Mouse (Mus musculus) kidney, adult 2 months (tissue): ENCODE measurements around the gene Ifnar2. TPM values are rescaled to one million over a fixed set of nuclear protein-coding genes. Genes with fewer than 3 reads are reported as not detected.
A peak's percentile ranks its signal among the peaks of the same experiment; 100 is the strongest.

ENCODE experiments used
- DNase-seq: peaks from one replicate; pipeline ENCODE4 v3.0.0; 2021
- H3K27ac ChIP-seq: fragments of 200-500 bp; 2 replicates; pipeline ENCODE4 v1.5.1; 2012; ENCODE audit warnings: low read depth, low read length, control low read depth, inconsistent platforms; ENCODE audit not compliant: insufficient read depth
- H3K27me3 ChIP-seq: fragments of 200-500 bp; replicated peaks from 2 replicates; pipeline ENCODE4 v1.6.1; 2012; ENCODE audit warnings: mild to moderate bottlenecking, moderate library complexity, low read length, inconsistent platforms; ENCODE audit not compliant: control insufficient read depth, insufficient read depth
- H3K36me3 ChIP-seq: fragments of 200-500 bp; 2 replicates; pipeline ENCODE4 v1.6.1; 2012; ENCODE audit warnings: mild to moderate bottlenecking, moderate library complexity, low read length, inconsistent platforms; ENCODE audit not compliant: control insufficient read depth, insufficient read depth
- H3K4me1 ChIP-seq: fragments of 200-500 bp; 2 replicates; pipeline ENCODE4 v1.6.1; 2011; ENCODE audit warnings: low read length; ENCODE audit not compliant: control insufficient read depth, insufficient read depth
- H3K4me3 ChIP-seq: fragments of 200-500 bp; 2 replicates; pipeline ENCODE4 v1.5.1; 2011; ENCODE audit warnings: mild to moderate bottlenecking, low read depth, low read length, control low read depth; ENCODE audit not compliant: insufficient read depth
- CTCF ChIP-seq: fragments of 200-500 bp; conservative IDR thresholded peaks from 2 replicates; pipeline ENCODE4 v1.5.1; 2011; ENCODE audit warnings: low read depth, mild to moderate bottlenecking, control low read depth, low read length, moderate library complexity, mixed read lengths; ENCODE audit not compliant: insufficient read depth, insufficient read length
- POLR2A ChIP-seq: fragments of 200-500 bp; IDR thresholded peaks from one replicate; pipeline ENCODE4 v1.6.1; 2011; ENCODE audit warnings: low read depth, low read length, control low read depth
- WGBS: fragments of 180-500 bp; shearing (Covaris S2); methylation state at CpG from one replicate; pipeline ENCODE4 v1.1.7; 2018; 5-methylcytosine and 5-hydroxymethylcytosine counted together
- polyA plus RNA-seq: library from polyadenylated mRNA; depleted of rRNA; stranded (reverse); fragments of >200 nt; gene quantifications from 2 replicates; pipeline ENCODE4 v1.2.3, GENCODE M21; 2012

The Ifnar2 gene
- polyA plus RNA-seq, 1 experiment, result 57.1 TPM

DNA sequence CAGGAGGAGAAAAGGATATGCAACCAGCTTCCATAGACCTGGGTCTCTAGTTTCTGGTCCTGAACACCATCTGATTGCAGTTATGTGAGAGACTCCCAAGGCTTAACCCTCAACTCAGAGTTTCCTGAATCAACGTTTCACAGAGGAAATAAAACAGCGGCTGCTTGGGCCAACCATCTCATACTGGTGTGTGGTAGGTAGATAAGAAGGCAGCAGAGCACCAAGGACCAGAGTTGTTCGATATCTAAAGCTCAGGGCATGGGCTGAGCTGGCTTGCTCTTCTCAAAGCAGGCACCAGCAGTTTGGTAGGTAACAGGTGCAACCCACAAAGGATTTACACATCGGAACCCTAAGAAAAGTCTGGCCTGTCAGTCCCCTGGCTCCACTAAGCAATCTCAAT lies 35.8 kb upstream of the Ifnar2 start:
- no peak for TF ChIP-seq POLR2A
- no peak for TF ChIP-seq CTCF
- H3K27ac ChIP-seq, result no peak overlapping the region

DNA sequence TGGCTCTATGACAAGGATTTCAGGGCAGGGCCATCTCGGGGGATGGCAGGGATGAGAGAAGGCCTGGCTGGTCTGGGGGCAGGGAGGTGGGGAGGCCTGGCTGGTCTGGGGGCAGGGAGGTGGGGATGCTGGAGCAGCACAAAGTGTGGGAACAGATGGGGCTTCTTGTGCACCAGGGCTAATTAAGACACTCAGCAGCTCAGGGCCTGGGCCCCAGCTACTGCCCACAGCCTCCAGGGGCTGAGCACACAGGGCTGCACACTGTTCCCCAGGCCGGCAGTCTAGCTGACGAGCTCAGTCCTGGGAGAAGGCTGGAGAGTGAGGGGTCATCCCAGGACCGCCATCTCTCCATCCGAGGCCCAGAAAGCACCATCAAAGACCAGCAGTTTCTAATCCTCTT lies 35.1 kb upstream of the Ifnar2 start:
- H3K4me3 ChIP-seq, result no peak overlapping the region

More for the DNA sequence above, 35.8 kb upstream of the Ifnar2 start:
- H3K4me1 ChIP-seq, result no peaks in the 10 kb centered on the region
- 81% methylated on average over 4 of the region's 4 CpGs for whole genome bisulfite sequencing
- DNase-seq, result no peak
- no peaks in the 10 kb centered on the region for H3K27me3 ChIP-seq
- H3K36me3 ChIP-seq, result no peaks in the 10 kb centered on the region
- no peak overlapping the region for H3K4me3 ChIP-seq

DNA sequence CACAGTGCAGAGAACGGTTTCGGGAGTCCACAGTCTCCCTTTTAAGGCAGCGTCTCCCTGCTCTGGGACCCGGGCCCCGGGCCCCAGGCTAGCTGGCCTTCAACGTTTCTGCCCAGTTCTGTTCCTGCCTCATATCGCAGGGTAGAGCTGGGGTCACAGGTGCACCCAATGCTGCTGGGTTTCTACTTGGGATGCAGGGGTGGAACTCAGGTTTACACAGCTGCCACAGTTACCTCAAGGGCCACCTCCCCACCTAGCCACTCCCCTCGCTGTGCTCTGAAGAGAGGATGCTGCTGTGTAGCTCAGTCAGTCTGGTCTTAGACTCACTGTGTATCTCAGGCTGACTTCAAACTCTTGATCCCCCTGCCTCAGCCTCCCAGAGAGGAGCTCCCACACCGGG lies 26.1 kb upstream of the Ifnar2 start:
- Histone ChIP-seq H3K27ac (no peak overlapping the region), H3K4me1 (no peaks in the 10 kb centered on the region), H3K27me3 (no peaks in the 10 kb centered on the region), H3K4me3 (no peak overlapping the region), H3K36me3 (no peaks in the 10 kb centered on the region)
- DNase-seq, result no peak
- no peak for TF ChIP-seq CTCF
- no peak for TF ChIP-seq POLR2A
- 75% methylated on average over 9 of the region's 9 CpGs for WGBS

More for the DNA sequence above, 35.1 kb upstream of the Ifnar2 start:
- H3K4me1 ChIP-seq, result no peaks in the 10 kb centered on the region
- no peak overlapping the region for H3K27ac ChIP-seq
- WGBS, result 67% methylated on average over 5 of the region's 5 CpGs
- no peak for DNase-seq
- H3K36me3 ChIP-seq, result no peaks in the 10 kb centered on the region
- TF ChIP-seq CTCF (no peak), POLR2A (no peak)
- no peaks in the 10 kb centered on the region for H3K27me3 ChIP-seq

DNA sequence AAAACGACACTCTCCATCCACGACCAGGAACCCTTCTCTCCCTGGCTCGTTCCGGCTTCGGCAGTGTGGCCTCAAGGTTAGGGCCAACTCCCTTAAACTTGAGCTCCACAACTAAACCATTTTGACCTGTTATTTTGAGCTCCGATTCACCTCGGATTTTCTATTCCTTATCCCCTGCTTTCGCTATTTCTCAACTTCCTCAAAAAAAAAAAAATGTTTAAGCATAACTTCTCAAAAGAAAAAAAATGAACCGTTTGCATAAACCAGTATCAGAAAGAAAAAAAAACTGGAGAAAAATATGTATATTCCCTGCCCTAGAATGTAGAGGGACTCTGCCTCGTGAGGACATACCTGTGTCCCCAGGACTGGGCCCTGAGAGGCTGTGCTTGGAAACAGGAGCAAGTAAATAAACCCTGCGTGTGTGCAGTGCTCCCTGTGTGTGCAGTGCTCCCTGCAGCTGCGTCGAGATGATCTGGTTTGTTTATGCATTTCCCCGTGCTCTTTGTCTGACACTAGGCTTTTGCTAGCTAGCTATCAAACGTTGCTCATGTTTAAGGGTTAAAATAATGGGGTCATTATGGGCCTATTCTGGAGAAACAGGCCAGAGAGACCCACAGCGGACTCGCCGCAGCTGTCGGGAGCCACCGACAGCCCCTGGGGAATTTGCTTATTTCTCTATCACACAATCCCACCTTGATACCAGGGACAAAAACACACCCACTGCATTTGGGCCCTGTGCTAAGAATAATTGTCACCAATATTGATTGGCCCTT lies 24.9 kb upstream of the Ifnar2 start:
- Histone ChIP-seq H3K27me3 (no peaks in the 10 kb centered on the region), H3K27ac (no peak overlapping the region), H3K4me1 (no peaks in the 10 kb centered on the region), H3K36me3 (no peaks in the 10 kb centered on the region), H3K4me3 (no peak overlapping the region)
- TF ChIP-seq CTCF (no peak), POLR2A (no peak)
- 77% methylated on average over 20 of the region's 20 CpGs for WGBS
- no peak for DNase-seq

DNA sequence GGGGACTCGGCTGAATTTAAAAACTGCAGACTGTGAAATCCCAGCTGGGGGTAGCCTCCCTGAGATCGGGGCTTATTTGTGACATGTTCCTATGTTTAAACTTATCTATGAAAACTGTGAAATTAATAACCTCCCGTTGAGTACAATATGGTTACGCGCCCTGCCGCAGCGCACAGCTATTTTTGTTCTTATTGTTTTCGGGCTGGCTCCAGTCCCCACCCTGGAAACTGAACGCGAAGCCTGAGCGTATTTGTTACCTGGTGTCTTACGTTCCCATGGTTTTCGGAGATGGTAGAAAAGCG lies 24.4 kb upstream of the Ifnar2 start:
- no peak overlapping the region for H3K27ac ChIP-seq

DNA sequence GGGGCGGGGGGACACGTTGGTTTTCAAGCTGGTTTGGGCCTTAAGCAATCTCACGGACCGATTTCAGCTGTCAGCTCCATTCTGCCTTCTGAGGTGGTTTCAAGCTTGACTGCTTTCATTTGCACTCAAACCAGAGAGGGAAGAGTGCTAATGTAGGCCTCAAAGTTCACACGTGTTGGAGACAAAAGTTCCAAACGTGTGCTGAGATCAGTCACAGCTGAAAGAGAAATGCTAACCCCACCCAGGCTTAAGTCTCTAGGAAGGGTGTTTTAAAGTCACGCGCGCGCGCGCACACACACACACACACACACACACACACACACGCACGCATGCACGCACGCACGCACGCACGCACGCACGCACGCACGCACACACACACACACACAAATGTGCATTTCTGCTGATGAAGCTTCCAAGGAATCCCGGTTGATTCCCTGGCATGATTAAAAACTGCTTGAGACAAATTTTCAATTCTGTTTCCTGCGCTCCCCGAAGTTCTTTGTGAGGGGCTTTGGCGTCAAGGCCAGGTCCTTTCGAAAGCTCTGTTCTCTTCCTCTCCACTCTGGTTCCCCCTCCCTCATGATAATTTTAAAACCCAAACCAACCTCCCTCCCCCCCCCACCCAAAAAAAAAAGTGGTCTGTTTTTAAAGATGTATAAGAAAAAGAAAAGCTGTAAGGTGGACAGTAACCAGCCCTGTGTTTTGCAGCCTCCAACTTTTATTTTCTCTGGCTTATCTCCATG lies 23.8 kb upstream of the Ifnar2 start:
- Histone ChIP-seq H3K27ac (no peak overlapping the region), H3K4me1 (no peaks in the 10 kb centered on the region), H3K36me3 (no peaks in the 10 kb centered on the region), H3K27me3 (no peaks in the 10 kb centered on the region), H3K4me3 (no peak overlapping the region)
- no peak for DNase-seq
- TF ChIP-seq POLR2A (no peak), CTCF (no peak)
- WGBS, result 74% methylated on average over 28 of the region's 28 CpGs

More for the DNA sequence above, 24.4 kb upstream of the Ifnar2 start:
- Histone ChIP-seq H3K4me3 (no peak overlapping the region), H3K27me3 (no peaks in the 10 kb centered on the region), H3K36me3 (no peaks in the 10 kb centered on the region), H3K4me1 (no peaks in the 10 kb centered on the region)
- DNase-seq, result no peak
- TF ChIP-seq CTCF (no peak), POLR2A (no peak)
- 82% methylated on average over 14 of the region's 14 CpGs for WGBS

DNA sequence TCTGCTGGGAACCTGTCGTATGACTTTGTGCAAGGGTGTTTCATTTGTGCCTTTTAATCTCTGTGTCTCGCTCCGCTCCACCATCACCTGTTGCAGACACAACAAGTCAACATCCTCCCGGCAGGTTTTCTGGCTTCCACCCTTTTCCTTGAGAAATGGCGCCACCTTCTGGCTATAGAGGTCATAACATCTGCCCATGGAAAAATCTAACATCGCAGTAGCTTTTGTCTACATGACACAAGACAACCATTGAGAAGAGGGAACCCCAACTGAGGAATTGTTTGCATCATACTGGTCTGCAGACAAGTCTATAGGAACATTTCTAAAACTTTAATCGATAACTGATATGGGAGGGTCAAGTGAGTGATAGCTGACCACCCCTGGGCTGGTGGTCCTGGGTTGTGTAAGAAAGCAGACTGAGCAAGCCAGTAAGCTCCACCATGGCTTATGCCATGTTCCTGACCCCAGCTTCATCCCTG lies 20.5 kb upstream of the Ifnar2 start:
- no peaks in the 10 kb centered on the region for H3K27me3 ChIP-seq
- peak; percentile 72 for DNase-seq
- H3K4me3 ChIP-seq, result no peak overlapping the region
- no peak overlapping the region for H3K27ac ChIP-seq
- no peaks in the 10 kb centered on the region for H3K36me3 ChIP-seq
- H3K4me1 ChIP-seq, result no peaks in the 10 kb centered on the region; the same call in 1 of the 2 replicates
- TF ChIP-seq POLR2A (no peak), CTCF (peak; percentile 76)
- 3% methylated on average over 7 of the region's 7 CpGs for WGBS
